Mouse (Mus musculus) thymus, adult 18-20 months (tissue): ENCODE measurements around the gene Bsn.
"Not testable (repeated sequence)": the region's sequence is repeated elsewhere in the genome, so short reads cannot be mapped to it uniquely, and the experiment has no call there.

Experiments
- DNase-seq, 2 experiments: peaks; one replicate each; pipeline ENCODE4 v3.0.0; 2022; ENCODE audit warnings: mixed read lengths in 2 of 2

Bsn gene

GRCm38 (mm10) chr9:108147606-108148005 lies 42.6 kb downstream of the Bsn start:
- peak; percentile 35 to 50 for DNase-seq

DNA sequence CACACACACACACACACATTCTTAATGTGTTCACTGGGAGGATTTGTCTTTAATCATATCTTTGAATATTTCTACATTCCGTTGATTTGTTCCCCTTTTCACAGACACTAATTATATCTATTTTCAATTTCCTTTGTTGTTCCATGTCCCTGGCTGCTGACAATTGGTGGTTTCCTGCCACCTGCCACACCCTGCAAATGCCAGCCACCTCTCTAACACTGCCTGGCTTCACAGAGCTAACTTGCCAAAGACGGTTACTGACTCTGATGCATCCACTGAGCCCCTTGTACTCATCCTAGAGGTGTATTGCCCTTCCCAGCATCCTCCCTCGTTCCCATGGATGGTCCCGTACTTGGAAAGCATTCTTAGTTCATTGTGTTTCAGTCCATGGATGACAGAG lies 43.7 kb downstream of the Bsn start:
- DNase-seq: peak; percentile 36 to 63

DNA sequence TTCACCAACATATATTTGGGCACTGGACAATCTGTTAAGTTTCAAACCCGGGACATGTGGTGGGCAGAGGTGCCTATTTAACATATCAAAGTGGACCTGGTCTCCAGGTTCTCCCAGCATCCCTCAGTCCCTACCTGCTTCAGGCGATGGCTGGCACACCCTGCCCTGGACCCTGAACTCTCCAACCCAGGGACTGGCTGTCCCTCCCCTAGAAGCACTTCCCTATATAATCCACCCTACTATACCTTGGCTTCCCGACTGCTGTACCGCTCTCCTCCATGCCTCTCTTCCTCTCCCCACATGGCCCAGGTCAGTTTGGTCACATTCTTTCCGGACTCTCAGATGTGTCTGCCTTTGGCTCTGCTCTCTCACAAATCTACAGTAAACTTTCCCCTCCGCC lies 44.4 kb downstream of the Bsn start:
- DNase-seq: no peak

- peak in 1 of 2 experiments; percentile 59 for DNase-seq
Measured at GRCm38 (mm10) chr9:108144371-108145270, 45.6 kb downstream of the Bsn start.

GRCm38 (mm10) chr9:108143470-108143869 lies 46.7 kb downstream of the Bsn start:
- no peak for DNase-seq

DNA sequence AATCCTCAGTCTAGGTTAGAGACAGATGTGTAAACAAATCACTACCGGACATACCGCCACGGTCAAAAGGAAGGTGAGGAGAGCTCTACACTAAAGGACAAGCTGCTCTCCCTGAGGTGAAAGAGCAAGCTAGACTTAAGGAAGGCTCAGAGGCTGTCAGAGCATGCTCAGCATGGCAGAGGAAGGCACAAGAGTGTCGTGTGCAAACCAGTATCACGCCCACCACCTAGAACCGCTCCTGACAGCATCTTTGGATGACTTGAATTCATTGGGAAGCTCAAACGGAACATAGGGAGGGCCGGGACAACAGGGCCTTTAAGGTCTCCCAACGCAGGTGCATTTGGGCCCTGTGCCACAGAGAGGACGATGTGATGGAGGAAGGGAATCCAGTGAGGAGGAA lies 48.8 kb downstream of the Bsn start:
- DNase-seq: no peak

- DNase-seq: no peak
Measured at GRCm38 (mm10) chr9:108139963-108140695, 50.1 kb downstream of the Bsn start.

- DNase-seq: no peak
Measured at GRCm38 (mm10) chr9:108139169-108139962, 50.8 kb downstream of the Bsn start.

DNA sequence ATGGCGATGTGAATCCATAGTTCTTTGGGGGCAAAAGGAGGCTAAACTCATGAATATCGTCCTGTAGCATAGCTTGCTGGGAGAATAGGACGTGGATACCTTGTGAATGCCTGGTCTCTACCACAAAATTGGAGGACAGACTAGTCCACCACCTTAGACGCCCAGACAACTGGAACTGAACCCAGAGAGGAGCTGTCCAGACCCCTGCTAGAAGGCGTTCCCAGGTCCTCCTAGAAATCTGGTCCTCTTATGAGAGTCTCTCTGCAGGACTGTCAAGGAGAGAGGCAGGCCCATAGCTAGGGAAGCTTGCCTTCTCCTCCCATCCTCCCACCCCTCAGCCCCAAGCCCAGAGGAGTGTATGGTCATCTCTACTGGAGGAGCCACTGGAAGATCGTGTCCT lies 52.1 kb downstream of the Bsn start:
- DNase-seq: no peak

- no peak for DNase-seq
Measured at GRCm38 (mm10) chr9:108137523-108137922, 52.7 kb downstream of the Bsn start.

DNA sequence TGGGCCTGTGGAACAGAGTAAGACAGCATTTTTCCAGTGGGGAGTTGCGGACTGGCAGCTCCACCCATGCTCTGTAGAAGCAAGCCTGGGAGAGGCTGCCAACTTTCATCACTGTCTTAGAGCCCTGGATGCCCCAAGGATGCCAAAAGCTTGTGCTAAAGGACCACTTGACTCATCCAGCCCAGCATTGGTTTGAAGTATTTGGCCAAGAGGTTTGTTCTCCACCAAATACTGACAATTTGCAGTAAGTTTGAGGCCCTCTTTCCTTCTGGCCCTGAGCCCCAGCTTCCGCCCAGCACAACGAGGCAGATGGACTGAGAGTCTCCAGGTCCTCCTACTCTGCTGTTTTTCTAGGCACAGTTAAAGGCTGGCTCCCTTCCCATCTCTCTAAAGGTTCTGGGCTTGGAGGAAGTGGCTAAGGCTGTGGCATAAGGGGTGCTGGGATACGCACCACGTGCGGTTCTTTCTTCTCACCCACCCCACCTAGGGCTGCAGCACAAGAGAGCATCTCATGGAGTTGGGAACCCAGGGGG lies 53.2 kb downstream of the Bsn start:
- DNase-seq: no peak

DNA sequence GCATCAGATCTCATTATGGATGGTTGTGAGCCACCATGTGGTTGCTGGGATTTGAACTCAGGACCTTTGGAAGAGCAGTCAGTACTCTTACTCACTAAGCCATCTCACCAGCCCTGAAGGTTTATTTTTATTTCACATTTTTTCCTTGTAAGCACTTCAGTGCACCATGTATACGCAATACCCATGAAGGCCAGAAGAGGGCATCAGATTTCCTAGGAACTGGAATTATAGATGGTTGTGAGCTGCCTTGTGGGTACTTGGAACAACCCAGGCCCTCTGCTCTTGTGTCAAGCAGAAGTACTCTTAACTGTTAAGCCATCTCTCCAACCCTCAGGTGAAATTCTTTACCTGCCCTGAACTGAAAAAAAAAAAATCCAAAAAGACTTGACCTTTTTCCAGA lies 54.0 kb downstream of the Bsn start:
- DNase-seq: no peak

DNA sequence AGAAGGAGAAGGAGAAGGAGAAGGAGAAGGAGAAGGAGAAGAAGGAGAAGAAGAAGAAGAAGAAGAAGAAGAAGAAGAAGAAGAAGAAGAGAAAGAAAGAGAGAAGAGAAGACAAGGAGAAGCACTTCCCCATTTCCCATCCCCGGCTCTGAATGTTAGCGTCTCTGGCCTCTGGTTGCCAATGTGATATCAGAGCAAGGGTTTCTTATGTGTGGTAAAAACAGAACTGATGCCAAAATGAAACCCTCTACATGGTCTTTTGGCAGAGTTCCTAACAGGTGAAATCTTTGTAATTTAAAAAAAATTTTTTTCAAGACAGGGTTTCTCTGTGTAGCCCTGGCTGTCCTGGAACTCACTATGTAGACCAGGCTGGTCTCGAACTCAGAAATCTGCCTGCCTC lies 54.5 kb downstream of the Bsn start:
- DNase-seq: not testable (repeated sequence)

DNA sequence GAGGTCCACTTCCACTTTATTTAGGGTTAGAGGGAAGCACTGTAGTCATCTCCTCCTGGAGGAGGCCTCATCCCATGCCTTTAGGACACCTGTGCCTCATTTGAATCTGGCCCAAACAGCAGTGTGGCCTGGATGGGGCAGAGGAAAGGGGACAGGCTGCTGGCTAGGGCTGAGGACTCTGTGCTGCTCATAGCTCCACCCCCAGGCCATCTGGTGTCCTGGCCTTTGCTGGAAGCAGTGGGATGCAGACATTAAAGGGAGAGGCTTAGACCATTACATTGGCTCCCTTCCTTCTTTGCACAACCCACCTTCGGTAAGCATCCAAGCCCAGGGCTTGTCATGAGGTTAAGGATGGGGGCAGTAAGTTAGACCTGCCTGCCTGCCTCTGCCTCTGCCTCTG lies 56.7 kb downstream of the Bsn start:
- no peak for DNase-seq

DNA sequence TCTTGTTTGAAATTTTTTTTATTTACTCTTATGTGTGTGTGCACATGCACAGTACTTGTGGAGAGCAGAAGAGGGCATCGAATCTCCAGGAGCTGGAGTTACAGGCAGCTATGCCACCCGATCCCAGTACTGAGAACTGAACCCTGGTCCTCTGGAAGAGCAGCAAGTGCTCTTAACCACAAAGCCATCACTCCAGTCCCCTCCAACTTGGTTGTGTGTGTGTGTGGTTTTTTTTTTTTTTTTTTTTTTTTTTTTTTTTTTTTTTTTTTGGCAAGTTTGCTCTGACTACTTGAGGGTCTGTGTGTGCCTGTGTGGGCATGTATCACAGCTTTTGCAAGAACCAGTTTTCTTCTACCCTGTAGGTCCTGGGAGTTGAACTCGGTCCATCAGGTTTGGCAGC lies 57.8 kb downstream of the Bsn start:
- DNase-seq: no peak

GRCm38 (mm10) chr9:108131502-108131901 lies 58.7 kb downstream of the Bsn start:
- DNase-seq: no peak

- no peak for DNase-seq
Measured at GRCm38 (mm10) chr9:108129042-108129948, 60.9 kb downstream of the Bsn start.

GRCm38 (mm10) chr9:108128248-108128647 lies 61.9 kb downstream of the Bsn start:
- DNase-seq: no peak

DNA sequence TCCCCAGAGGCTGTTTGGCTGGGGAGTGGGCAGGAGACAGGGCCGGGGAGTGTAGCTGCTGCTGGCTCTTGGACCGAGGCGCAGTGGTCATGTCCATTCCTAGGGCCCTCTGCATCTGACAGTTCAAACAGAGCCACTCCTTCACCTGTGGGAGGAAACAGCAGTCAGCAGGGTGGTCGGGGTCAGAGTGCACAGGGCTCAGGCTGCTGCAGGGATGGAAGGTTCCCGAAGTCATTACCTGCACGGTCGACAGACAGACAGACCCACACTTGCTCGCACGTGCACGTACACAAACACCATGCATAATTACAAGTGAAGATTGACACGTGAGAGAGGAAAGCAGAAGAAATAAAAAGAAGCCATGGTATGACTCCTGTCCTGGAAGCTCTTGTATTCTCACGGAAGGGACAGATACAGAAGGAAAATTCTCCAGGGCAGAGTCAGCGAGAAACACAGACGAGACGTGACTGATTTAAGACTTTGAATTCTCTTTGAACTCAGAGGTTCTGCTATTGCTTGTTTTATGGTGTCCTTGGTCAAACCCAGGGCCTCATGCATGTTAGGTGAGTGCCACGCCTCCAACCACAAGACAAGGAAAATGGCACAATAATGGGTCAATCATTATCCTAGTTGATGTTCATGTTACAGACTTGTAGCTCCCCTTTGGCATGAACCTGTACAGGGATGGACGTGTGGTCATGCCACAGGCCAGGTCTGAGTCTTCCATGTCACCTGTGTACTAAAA lies 63.6 kb downstream of the Bsn start:
- no peak for DNase-seq

- DNase-seq: no peak
Measured at GRCm38 (mm10) chr9:108125731-108126130, 64.5 kb downstream of the Bsn start.

GRCm38 (mm10) chr9:108123916-108124315 lies 66.3 kb downstream of the Bsn start:
- no peak for DNase-seq
